Mouse (Mus musculus): Measurements from ENCODE around the gene Xpnpep3.

- TF ChIP-seq CTCF (conservative IDR thresholded peaks at IDR 0.05; ENCODE audit: insufficient read depth, insufficient read length, low read depth, low read length) (no peak), POLR2A (IDR thresholded peaks at IDR 0.05; ENCODE audit: low read depth, low read length) (no peak)
Measured at GRCm38 (mm10) chr15:81398189-81398588, 1.7 kb upstream of the Xpnpep3 start.

Measured in kidney, adult 2 months (tissue).